Mouse (Mus musculus): Measurements from ENCODE around the gene Olfr1555-ps1.
"Not testable (repeated sequence)": the region's sequence is repeated elsewhere in the genome, so short reads cannot be mapped to it uniquely, and the experiment has no call there.

Olfr1555-ps1 gene

DNA sequence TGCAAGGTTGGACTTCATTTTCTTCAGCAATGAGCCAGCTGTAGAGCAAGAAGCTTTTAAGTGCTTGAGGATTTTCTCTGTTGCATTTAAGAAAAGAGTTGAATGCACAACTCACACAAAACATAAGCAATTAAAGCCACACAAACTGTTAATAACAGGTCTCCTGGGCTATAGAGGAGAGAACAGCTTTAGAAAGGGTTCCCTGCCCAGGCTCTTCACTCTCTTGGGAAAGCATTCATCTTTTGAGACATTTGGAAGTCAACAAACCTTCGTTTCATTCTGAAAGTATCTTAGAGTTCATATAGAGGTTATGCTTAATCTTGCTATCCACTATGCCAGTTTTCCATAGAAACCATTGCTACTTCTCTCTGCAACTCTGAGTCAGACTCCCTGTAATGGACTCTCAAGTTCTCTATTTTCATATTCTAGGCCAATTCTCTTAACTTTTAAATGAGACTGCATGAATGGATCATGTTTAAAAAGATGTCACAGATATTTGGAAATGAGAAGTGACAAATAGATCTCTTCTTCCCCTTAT lies at the start of gene Olfr1555-ps1:
TSS of gene Olfr1555-ps1 (minus strand) at position 51 of the 538 bp plus-strand sequence.
- DNase-seq (ENCODE audit: low spot score in 2 of 2), result not testable (repeated sequence)

DNA sequence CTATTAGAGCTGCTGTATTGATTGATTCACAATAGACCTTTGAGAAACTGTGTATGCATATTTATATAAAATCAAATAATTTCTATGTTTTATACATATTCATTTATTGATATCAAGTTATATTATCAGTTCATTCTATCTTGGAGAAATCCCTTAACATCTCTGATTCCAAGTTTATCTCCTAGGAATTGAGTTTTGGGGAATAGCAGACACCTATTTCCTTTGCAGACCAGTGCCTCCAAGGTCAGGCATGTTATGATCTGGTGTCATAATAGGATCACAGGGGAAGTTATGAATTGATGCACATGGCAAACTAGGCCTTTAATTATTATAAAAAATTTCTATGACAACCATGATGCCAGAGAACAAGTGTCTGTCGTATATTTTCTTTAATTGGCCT lies 30.4 kb upstream of the Olfr1555-ps1 start, which contains the start of gene Olfr1431:
TSS of gene Olfr1431 (plus strand) at position 301 of the 400 bp plus-strand sequence.
- DNase-seq (ENCODE audit: low spot score in 2 of 2), result no peak

DNA sequence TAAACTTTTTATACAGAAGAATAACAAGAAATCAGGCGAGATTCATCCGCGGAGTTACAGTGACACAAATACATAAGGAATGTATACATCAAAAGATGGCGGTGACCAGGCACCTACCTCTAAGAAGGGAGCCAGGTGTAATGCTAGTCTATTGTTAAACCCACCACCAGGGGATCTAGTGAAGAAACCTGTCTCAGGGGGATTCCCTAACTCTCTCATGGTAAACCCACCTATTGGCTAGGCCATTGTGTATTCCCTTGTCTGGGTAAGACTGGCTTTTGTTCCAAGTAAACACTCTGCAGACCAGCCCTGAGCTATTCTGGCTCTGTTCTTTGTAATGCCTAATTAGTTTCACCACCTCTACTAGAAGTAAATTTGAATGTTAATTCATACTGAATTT lies 29.2 kb upstream of the Olfr1555-ps1 start:
- not testable (repeated sequence) for DNase-seq (ENCODE audit: low spot score in 2 of 2)

DNA sequence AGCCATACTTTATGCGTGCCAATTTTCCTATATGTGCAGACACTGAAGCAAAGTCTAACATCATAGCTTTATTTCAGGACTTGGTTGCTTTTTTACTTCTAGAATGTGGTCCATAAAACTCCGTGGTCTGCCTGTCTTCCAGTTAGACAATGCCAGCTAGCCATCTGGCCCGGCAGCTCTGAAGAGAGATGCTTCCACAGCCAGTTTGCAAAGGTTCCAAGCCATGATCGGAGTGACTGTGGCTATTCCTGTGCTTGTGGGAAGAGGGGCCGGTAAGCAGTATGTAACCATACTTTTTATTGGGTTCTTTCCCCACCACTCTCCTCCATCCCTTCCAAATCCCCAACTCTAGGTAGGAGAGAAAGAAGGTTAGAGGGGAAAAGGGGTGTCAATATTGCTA lies 5.5 kb upstream of the Olfr1555-ps1 start:
- peak in 1 of 2 experiments; percentile 6 for DNase-seq (ENCODE audit: low spot score in 2 of 2)

DNA sequence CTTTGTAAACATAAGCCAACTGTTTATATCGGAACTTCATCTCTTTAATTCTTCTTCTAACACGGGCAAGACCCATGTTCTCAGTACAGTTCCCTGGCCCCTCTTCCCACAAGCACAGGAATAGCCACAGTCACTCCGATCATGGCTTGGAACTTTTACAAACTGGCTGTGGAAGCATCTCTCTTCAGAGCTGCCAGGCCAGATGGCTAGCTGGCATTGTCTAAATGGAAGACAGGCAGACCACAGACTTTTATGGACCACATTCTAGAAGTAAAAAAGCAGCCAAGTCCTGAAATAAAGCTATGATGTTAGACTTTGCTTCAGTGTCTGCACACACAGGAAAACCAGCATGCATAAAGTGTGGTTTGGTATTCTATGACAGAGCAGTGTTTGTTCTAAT lies 24.5 kb downstream of the Olfr1555-ps1 start:
- no peak for DNase-seq (ENCODE audit: low spot score in 2 of 2)

DNA sequence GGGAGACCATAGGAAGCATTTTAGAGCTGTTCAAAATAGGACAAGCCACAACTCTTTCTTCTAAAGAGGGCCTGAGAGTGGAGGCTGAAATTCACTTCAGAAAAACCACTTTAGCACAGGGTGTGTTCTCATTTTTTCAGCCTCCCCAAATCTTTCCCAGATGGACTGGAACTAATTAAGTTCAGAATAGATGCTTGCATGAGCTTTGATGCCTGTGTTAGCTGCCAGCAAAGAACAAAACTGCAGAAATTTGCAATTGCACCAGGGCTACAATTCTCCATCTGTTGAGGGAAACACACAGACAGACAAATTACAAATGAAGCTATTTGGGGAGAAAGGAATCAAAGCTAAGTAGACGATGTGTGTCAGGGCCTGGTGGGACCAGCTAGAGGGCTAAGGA lies 26.6 kb downstream of the Olfr1555-ps1 start:
- DNase-seq (ENCODE audit: low spot score in 2 of 2), result peak; percentile 31 to 43

DNA sequence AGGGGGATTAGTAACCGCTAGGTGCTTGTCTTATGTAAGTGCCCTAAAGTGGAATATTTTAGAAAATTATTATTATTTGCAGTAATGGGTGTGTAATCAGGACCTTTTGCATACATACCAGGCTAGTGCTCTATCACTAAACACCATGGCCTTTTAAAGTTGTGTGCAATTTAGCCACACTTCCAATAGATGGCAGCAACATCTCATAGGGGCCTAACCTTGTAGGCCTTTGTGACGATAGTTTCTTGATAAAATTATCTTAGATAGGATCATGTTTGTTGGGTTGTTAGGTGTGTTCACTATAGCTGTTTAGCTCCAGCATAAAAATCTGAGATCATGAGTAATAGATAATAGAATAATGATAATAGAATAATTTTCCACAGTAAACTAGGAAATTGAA lies 35.6 kb downstream of the Olfr1555-ps1 start:
- DNase-seq (ENCODE audit: low spot score in 2 of 2), result peak; percentile 36 to 44

DNA sequence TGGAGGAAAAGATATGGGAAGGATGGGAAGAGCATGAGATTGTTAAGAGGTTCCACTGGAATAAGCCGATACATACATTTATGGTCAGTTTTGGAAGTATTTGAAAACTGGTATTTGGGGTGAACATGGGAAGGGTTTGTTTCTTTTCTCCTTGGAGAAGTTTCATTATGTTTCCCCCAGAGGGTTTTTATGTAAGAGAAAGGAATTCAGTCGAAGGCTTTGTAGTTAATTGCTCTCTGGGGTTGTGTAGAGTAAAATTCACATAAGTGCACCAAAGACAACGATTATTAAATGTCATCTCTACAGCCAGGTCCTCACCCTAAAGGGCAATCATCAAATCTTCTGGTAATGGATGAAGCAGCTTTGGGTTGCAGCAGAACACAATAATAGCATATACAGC lies 46.8 kb downstream of the Olfr1555-ps1 start, which contains the start of gene Olfr76:
TSS of gene Olfr76 (minus strand) at position 101 of the 400 bp plus-strand sequence.
- DNase-seq (ENCODE audit: low spot score in 2 of 2), result no peak

DNA sequence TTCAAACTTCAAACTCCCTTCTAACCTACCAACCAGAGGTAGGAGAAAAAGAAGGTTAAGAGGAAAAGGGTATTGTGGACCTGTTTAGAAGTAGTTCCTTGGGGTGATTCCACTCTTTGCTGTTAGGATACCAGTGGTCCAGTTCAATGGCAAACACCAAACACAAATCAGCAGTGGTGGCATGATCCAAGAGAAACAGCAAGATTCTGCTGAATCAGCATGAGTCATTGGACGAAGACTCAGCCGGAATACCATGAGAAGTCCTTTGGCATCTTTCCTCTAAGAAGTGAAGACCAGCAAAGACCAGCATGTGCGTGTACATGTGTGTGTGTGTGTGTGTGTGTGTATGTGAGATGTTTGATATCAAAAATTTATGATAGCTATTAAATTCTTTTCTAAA lies 53.4 kb downstream of the Olfr1555-ps1 start:
- DNase-seq (ENCODE audit: low spot score in 2 of 2), result no peak

DNA sequence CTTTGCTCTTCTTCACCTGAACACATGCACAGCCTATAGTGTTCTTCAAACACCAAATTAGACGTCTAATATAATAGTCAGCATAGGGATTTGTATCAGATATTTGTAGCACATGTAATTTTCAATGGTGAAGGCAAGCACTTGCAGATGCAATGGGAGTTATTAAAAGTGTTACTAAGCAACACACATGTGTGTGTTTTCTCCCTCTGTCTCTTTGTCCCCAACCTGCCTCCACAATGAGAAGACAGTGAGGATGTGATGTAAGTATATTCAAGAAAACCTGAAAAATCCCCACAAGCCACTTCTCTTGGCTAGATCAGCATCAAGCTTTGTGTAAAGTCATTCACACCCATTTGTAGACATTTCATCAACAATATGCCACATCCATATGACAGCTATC lies 54.1 kb downstream of the Olfr1555-ps1 start, which contains the start of gene Olfr1428:
TSS of gene Olfr1428 (minus strand) at position 101 of the 400 bp plus-strand sequence.
- DNase-seq (ENCODE audit: low spot score in 2 of 2), result no peak
